Comparison of ENCODE assay signal across 8 mouse cellular contexts in the genomic region with DNA sequence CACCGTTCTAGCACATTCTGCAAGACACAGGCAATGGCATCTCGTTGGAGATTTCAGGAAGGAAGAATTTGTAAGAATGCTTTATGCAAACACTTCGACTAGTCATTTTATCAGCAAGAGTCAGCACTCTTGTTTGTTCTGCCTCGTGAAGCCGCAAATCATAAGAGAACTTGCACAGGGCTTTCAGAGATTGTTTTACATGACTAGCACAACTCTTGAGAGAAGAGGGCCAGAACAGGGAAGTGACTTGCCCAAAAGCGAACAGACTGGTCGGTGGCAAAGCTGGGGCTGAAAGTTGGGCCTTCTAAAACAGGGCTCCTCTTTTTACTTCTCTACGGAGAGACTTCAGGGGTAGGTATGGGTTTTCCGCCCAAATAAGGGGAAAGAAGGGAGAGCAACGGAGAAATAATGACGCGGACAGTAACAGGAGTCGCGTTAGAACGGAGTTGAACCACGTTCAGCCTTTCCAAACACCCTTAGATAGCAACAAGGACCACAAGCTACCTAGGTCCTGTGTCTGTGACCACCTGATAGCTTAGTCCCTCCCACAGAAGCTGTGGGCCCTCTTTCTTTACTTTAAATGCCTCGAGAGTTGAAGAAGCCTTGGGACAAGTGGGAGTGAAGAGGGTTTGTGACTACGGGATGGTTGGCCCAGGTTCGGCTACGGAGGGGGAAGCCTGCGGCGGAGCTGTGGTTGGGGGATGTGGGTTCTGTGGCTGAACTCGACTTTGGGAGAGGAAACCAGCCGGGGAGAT. TPM values are rescaled to one million over a fixed set of nuclear protein-coding genes. Genes with fewer than 3 reads are reported as not detected.
DNase-seq lines count a peak whose midpoint lies in the region; ATAC-seq lines count a peak whose summit lies in the region.

No protein-coding gene starts in this region.

- peaks cover 12% of the 10 kb centered on the region for H3K36me3 ChIP-seq in neural tube, embryonic 11.5 days (ENCODE audit: control insufficient read depth, insufficient read depth, low read length)
- peaks cover 24% of the 10 kb centered on the region for H3K36me3 ChIP-seq in embryonic facial prominence, embryonic 10.5 days (replicated peaks)
- peaks cover 13% of the 10 kb centered on the region for H3K36me3 ChIP-seq in hindbrain, embryonic 15.5 days
- H3K36me3 ChIP-seq in stomach, embryonic 15.5 days: 0 out of 2 replicates have a peak, but pooled peaks cover 11% of the 10 kb centered on the region

- peaks cover 14% of the 10 kb centered on the region for H3K4me1 ChIP-seq in neural tube, embryonic 11.5 days (ENCODE audit: control insufficient read depth, insufficient read depth, low read length)
- peaks cover 28% of the 10 kb centered on the region for H3K4me1 ChIP-seq in embryonic facial prominence, embryonic 10.5 days
- H3K4me1 ChIP-seq in hindbrain, embryonic 15.5 days (replicated peaks): peaks cover 39% of the 10 kb centered on the region
- H3K4me1 ChIP-seq in stomach, embryonic 15.5 days: peaks cover 22% of the 10 kb centered on the region

- peak overlapping the region; percentile 39 for H3K9ac ChIP-seq in neural tube, embryonic 11.5 days (ENCODE audit: low read length)
- H3K9ac ChIP-seq in hindbrain, embryonic 15.5 days: peak overlapping the region; percentile 99
- no peak overlapping the region for H3K9ac ChIP-seq in stomach, embryonic 15.5 days

- peak; percentile 21; the same call in 1 of the 2 replicates for ATAC-seq in neural tube, embryonic 11.5 days (ENCODE audit: insufficient read depth, low FRiP score, low TSS enrichment)
- peak; percentile 71 for ATAC-seq in hindbrain, embryonic 15.5 days (ENCODE audit: low FRiP score, low read depth)
- no peak; the same call in 1 of the 2 replicates for ATAC-seq in stomach, embryonic 15.5 days (ENCODE audit: insufficient read depth, low FRiP score, low read depth)

- H3K27ac ChIP-seq in neural tube, embryonic 11.5 days (ENCODE audit: low read depth, low read length): no peak overlapping the region
- peak overlapping the region; percentile 100 for H3K27ac ChIP-seq in embryonic facial prominence, embryonic 10.5 days (replicated peaks)
- H3K27ac ChIP-seq in hindbrain, embryonic 15.5 days (replicated peaks): peak overlapping the region; percentile 97
- peak overlapping the region; percentile 80 for H3K27ac ChIP-seq in stomach, embryonic 15.5 days

- H3K4me2 ChIP-seq in neural tube, embryonic 11.5 days (ENCODE audit: low read depth): peak overlapping the region; percentile 89
- peak overlapping the region; percentile 86 for H3K4me2 ChIP-seq in hindbrain, embryonic 15.5 days
- H3K4me2 ChIP-seq in stomach, embryonic 15.5 days: peak overlapping the region; percentile 81

- WGBS in neural tube, embryonic 11.5 days: 12% methylated on average over 24 of the region's 24 CpGs
- WGBS in embryonic facial prominence, embryonic 10.5 days: 15% methylated on average over 24 of the region's 24 CpGs
- 12% methylated on average over 24 of the region's 24 CpGs for WGBS in hindbrain, embryonic 15.5 days
- 5% methylated on average over 24 of the region's 24 CpGs for WGBS in stomach, embryonic 15.5 days

- H3K27me3 ChIP-seq in neural tube, embryonic 11.5 days (ENCODE audit: control insufficient read depth, insufficient read depth, low read length): peaks cover 8% of the 10 kb centered on the region; the same call in 1 of the 2 replicates
- H3K27me3 ChIP-seq in embryonic facial prominence, embryonic 10.5 days (replicated peaks; ENCODE audit: low read depth, poor library complexity, severe bottlenecking): peaks cover 20% of the 10 kb centered on the region
- no peaks in the 10 kb centered on the region for H3K27me3 ChIP-seq in hindbrain, embryonic 15.5 days
- no peaks in the 10 kb centered on the region for H3K27me3 ChIP-seq in stomach, embryonic 15.5 days (replicated peaks)

- DNase-seq in neural tube, embryonic 11.5 days (ENCODE audit: low spot score): peak; percentile 15
- DNase-seq in neural tube, embryonic 10.5 days (ENCODE audit: extremely low spot score, low spot score): no peak
- DNase-seq in embryonic facial prominence, embryonic 10.5 days (ENCODE audit: low spot score): no peak
- DNase-seq in lung, postnatal 25 days (ENCODE audit: low spot score): peak; percentile 76
- DNase-seq in gastrocnemius, adult 8-10 months (ENCODE audit: low spot score in 2 of 2): no peak
- DNase-seq in frontal cortex, postnatal 36 days (ENCODE audit: low spot score in 2 of 2): no peak

- H3K4me3 ChIP-seq in neural tube, embryonic 11.5 days (ENCODE audit: low read depth, low read length): peak overlapping the region; percentile 96
- peak overlapping the region; percentile 94 for H3K4me3 ChIP-seq in embryonic facial prominence, embryonic 10.5 days
- H3K4me3 ChIP-seq in hindbrain, embryonic 15.5 days: peak overlapping the region; percentile 90
- peak overlapping the region; percentile 98 for H3K4me3 ChIP-seq in stomach, embryonic 15.5 days (replicated peaks)

- no peaks in the 10 kb centered on the region for H3K9me3 ChIP-seq in neural tube, embryonic 11.5 days (ENCODE audit: control insufficient read depth, low read length)
- no peaks in the 10 kb centered on the region for H3K9me3 ChIP-seq in embryonic facial prominence, embryonic 10.5 days
- no peaks in the 10 kb centered on the region for H3K9me3 ChIP-seq in hindbrain, embryonic 15.5 days
- no peaks in the 10 kb centered on the region for H3K9me3 ChIP-seq in stomach, embryonic 15.5 days

RNA-seq across cellular contexts. Expression of a gene that starts 0.6 kb away (rescaled TPM):
- 52.3 and 55.9 TPM in 2 replicates for polyA plus RNA-seq in neural tube, embryonic 11.5 days (2014; fragmentation: Nextera tagmentation; extraction: Ambion mirVana)
- 37.0 and 38.2 TPM in 2 replicates for polyA plus RNA-seq in embryonic facial prominence, embryonic 10.5 days (2016; fragmentation: Nextera tagmentation; extraction: Ambion mirVana)
- 69.5 and 71.3 TPM in 2 replicates for polyA plus RNA-seq in hindbrain, embryonic 15.5 days (2015; fragmentation: Nextera tagmentation; extraction: Ambion mirVana)
- polyA plus RNA-seq in stomach, embryonic 15.5 days (2015; fragmentation: Nextera tagmentation; extraction: Ambion mirVana): 21.4 and 22.6 TPM in 2 replicates
- 1 to 10 TPM; 4.8 to 6.3 (median 5.5) TPM for total RNA-seq in gastrocnemius, adult 8-10 months (2022)

RNA-seq across cellular contexts. Expression of a gene that starts 11.7 kb away (rescaled TPM):
- 200 and 206 TPM in 2 replicates for polyA plus RNA-seq in neural tube, embryonic 11.5 days (2014; fragmentation: Nextera tagmentation; extraction: Ambion mirVana)
- 141 and 149 TPM in 2 replicates for polyA plus RNA-seq in embryonic facial prominence, embryonic 10.5 days (2016; fragmentation: Nextera tagmentation; extraction: Ambion mirVana)
- 145 and 148 TPM in 2 replicates for polyA plus RNA-seq in hindbrain, embryonic 15.5 days (2015; fragmentation: Nextera tagmentation; extraction: Ambion mirVana)
- 129 and 135 TPM in 2 replicates for polyA plus RNA-seq in stomach, embryonic 15.5 days (2015; fragmentation: Nextera tagmentation; extraction: Ambion mirVana)
- total RNA-seq in gastrocnemius, adult 8-10 months (2022): 10 to 100 TPM; 24.8 to 31.4 (median 29.5) TPM

RNA-seq across cellular contexts. Expression of a gene that starts 32.8 kb away (rescaled TPM):
- polyA plus RNA-seq in neural tube, embryonic 11.5 days (2014; fragmentation: Nextera tagmentation; extraction: Ambion mirVana): 7.5 and 7.8 TPM in 2 replicates
- polyA plus RNA-seq in embryonic facial prominence, embryonic 10.5 days (2016; fragmentation: Nextera tagmentation; extraction: Ambion mirVana): 8.3 and 9.6 TPM in 2 replicates
- 3.8 and 4.1 TPM in 2 replicates for polyA plus RNA-seq in hindbrain, embryonic 15.5 days (2015; fragmentation: Nextera tagmentation; extraction: Ambion mirVana)
- polyA plus RNA-seq in stomach, embryonic 15.5 days (2015; fragmentation: Nextera tagmentation; extraction: Ambion mirVana): 6.2 and 6.8 TPM in 2 replicates
- total RNA-seq in gastrocnemius, adult 8-10 months (2022): 10 to 100 TPM; 18.2 to 28.9 (median 24.9) TPM

Comparison
In these comparisons a context has a peak if more than half of its experiments do, and no peak if none do; other contexts are left out.
1. DNase-seq: peak in neural tube, embryonic 11.5 days (single experiment) and lung, postnatal 25 days (single experiment); none in neural tube, embryonic 10.5 days (single experiment), embryonic facial prominence, embryonic 10.5 days (single experiment), gastrocnemius, adult 8-10 months (0 of 2) and frontal cortex, postnatal 36 days (0 of 2).
2. Peak in every context shown above with its lines, with median percentiles within 50 percentile points of each other: H3K4me2 ChIP-seq and H3K4me3 ChIP-seq.